Comparison of ENCODE assay signal across 8 mouse cellular contexts in the genomic region with DNA sequence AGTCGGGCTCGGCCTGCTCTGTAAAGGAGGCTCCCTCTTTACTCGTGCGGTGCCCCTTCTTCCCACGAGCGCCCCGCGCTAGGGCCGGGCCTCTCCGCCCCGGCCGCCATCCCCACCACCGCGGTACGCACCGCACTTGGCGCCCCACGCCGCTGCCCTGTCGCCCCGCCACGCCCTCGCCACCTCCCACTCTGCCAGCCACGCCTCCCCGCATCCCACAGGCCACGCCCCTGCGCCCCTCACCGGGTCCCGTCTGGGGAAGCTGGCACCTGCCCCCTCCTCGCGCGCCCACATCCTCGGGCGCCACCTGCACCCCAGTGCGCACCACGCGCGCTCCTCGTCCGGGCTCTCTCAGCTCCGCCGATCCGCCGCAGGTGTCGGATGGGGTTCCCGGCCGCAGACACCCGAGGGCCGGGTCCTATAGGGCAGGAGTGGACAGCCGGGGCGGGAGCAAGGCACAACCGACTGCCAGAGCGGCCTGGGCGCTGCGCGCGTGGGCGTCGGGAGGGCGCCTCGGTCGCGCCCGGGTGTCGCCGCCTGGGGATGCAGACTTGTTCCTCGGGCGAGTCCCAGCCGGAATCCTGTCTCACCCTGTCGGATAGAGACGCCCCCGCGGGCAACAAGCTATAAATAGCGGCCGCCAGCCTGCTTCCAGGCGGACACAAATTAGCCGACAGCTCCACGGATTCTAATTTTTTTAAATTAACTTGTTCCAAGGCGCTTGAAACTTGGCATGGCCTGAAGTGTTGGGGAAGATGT. TPM values are rescaled to one million over a fixed set of nuclear protein-coding genes. Genes with fewer than 3 reads are reported as not detected.
DNase-seq lines count a peak whose midpoint lies in the region; ATAC-seq and TF ChIP-seq lines count a peak whose summit lies in the region.

A gene (minus strand): TSS at position 538 of the 759 bp plus-strand sequence.

- no peaks in the 10 kb centered on the region for H3K9me3 ChIP-seq in embryonic facial prominence, embryonic 10.5 days
- H3K9me3 ChIP-seq in heart, embryonic 14.5 days (ENCODE audit: control insufficient read depth, low read length): no peaks in the 10 kb centered on the region
- no peaks in the 10 kb centered on the region for H3K9me3 ChIP-seq in midbrain, postnatal 0 days (ENCODE audit: low read length)

- ATAC-seq in heart, embryonic 14.5 days (ENCODE audit: insufficient number of reproducible peaks, insufficient read depth, low FRiP score, low read depth): peak; percentile 67
- ATAC-seq in midbrain, postnatal 0 days (ENCODE audit: low FRiP score): peak; percentile 34; the same call in 1 of the 2 replicates

- H3K4me2 ChIP-seq in heart, embryonic 14.5 days (ENCODE audit: low read length): peak within 1 kb of the TSS; percentile 78
- H3K4me2 ChIP-seq in midbrain, postnatal 0 days (ENCODE audit: low read depth, low read length, poor library complexity, severe bottlenecking): peak within 1 kb of the TSS; percentile 92

- DNase-seq in left cerebral cortex, adult 18-20 months (ENCODE audit: low spot score in 2 of 2): peak; percentile 4 to 33
- no peak for DNase-seq in left cerebral cortex, adult 11 months (ENCODE audit: low spot score)
- peak; percentile 71 for DNase-seq in embryonic facial prominence, embryonic 10.5 days (ENCODE audit: low spot score)
- DNase-seq in left cerebral cortex, postnatal 14 days (ENCODE audit: low spot score in 2 of 2): peak; percentile 14 to 24
- DNase-seq in midbrain, postnatal 0 days (ENCODE audit: low spot score): no peak
- peak; percentile 81 for DNase-seq in thymus, postnatal 0 days (ENCODE audit: low spot score)
- no peak for DNase-seq in adrenal gland, adult (ENCODE audit: inconsistent age in 2 of 2, low spot score in 1 of 2)

- peak within 1 kb of the TSS; percentile 77 for H3K9ac ChIP-seq in heart, embryonic 14.5 days (ENCODE audit: low read length)
- H3K9ac ChIP-seq in midbrain, postnatal 0 days (replicated peaks; ENCODE audit: low read length, poor library complexity, severe bottlenecking): peak within 1 kb of the TSS; percentile 8; the same call in 1 of the 2 replicates

- intact Hi-C loops in left cerebral cortex, postnatal 14 days (cut with DNase I): loop anchor here (5.0 kb wide), 1 partner anchor 90 kb away; no protein-coding TSS in a partner anchor

- under 1% methylated on average over 79 of the region's 79 CpGs for WGBS in embryonic facial prominence, embryonic 10.5 days
- under 1% methylated on average over 74 of the region's 79 CpGs for WGBS in heart, embryonic 14.5 days
- WGBS in midbrain, postnatal 0 days: 2% methylated on average over 63 of the region's 79 CpGs

- peaks cover 13% of the 10 kb centered on the region for H3K4me1 ChIP-seq in embryonic facial prominence, embryonic 10.5 days
- peaks cover 4% of the 10 kb centered on the region in 2 experiments; a peak in 1 of 4 replicates for H3K4me1 ChIP-seq in heart, embryonic 14.5 days (ENCODE audit: control insufficient read depth in 2 of 2, insufficient read depth in 2 of 2, low read length in 2 of 2)
- H3K4me1 ChIP-seq in midbrain, postnatal 0 days (ENCODE audit: insufficient read depth, low read length): no peaks in the 10 kb centered on the region

- peak within 1 kb of the TSS; percentile 71 for H3K4me3 ChIP-seq in embryonic facial prominence, embryonic 10.5 days
- H3K4me3 ChIP-seq in heart, embryonic 14.5 days (ENCODE audit: control insufficient read depth in 1 of 2, insufficient read depth in 1 of 2, low read depth in 1 of 2, low read length in 2 of 2): peak within 1 kb of the TSS; percentile 65 to 70
- H3K4me3 ChIP-seq in midbrain, postnatal 0 days (ENCODE audit: low read depth, low read length): peak within 1 kb of the TSS; percentile 52

- no peaks in the 10 kb centered on the region for H3K36me3 ChIP-seq in embryonic facial prominence, embryonic 10.5 days (replicated peaks)
- no peaks in the 10 kb centered on the region for H3K36me3 ChIP-seq in heart, embryonic 14.5 days (ENCODE audit: control insufficient read depth, insufficient read depth, low read length)
- no peaks in the 10 kb centered on the region for H3K36me3 ChIP-seq in midbrain, postnatal 0 days (ENCODE audit: insufficient read depth, low read length)

- peaks cover 61% of the 10 kb centered on the region for H3K27me3 ChIP-seq in embryonic facial prominence, embryonic 10.5 days (replicated peaks; ENCODE audit: low read depth, poor library complexity, severe bottlenecking)
- H3K27me3 ChIP-seq in heart, embryonic 14.5 days (ENCODE audit: control insufficient read depth, insufficient read depth, low read length): peaks cover 38% of the 10 kb centered on the region
- peaks cover 38% of the 10 kb centered on the region for H3K27me3 ChIP-seq in midbrain, postnatal 0 days (ENCODE audit: insufficient read depth, low read length)

- TF ChIP-seq CTCF in midbrain, postnatal 0 days (IDR thresholded peaks at IDR 0.05): no peak

- H3K27ac ChIP-seq in embryonic facial prominence, embryonic 10.5 days (replicated peaks): no peak within 1 kb of the TSS; the same call in 1 of the 2 replicates
- peak within 1 kb of the TSS; percentile 58 to 64 for H3K27ac ChIP-seq in heart, embryonic 14.5 days (replicated peaks in 1 of 2; ENCODE audit: control insufficient read depth in 1 of 2, insufficient read depth in 1 of 2, low read depth in 2 of 2, low read length in 2 of 2)
- no peak within 1 kb of the TSS for H3K27ac ChIP-seq in midbrain, postnatal 0 days (ENCODE audit: low read depth, low read length)

RNA-seq across cellular contexts. Expression of the gene that starts here (rescaled TPM):
- total RNA-seq in left cerebral cortex, adult 18-20 months (2021): under 1 TPM; 0.12 to 0.26 TPM
- 0.14 and 0.15 TPM in 2 replicates for polyA plus RNA-seq in embryonic facial prominence, embryonic 10.5 days (2016; fragmentation: Nextera tagmentation; extraction: Ambion mirVana)
- 34.1 and 37.6 TPM in 2 replicates for polyA plus RNA-seq in heart, embryonic 14.5 days (2014; fragmentation: Nextera tagmentation; extraction: Ambion mirVana)
- total RNA-seq in left cerebral cortex, postnatal 14 days (2021): under 1 TPM; 0.15 to 0.44 TPM
- total RNA-seq in midbrain, postnatal 0 days (2014; rRNA removed): 0.05 and 0.09 TPM in 2 replicates
- polyA plus RNA-seq in midbrain, postnatal 0 days (2015; fragmentation: Nextera tagmentation; extraction: Ambion mirVana): 0.31 and 0.62 TPM in 2 replicates
- polyA plus RNA-seq in thymus, postnatal 0 days (2015; fragmentation: Nextera tagmentation; extraction: Ambion mirVana): 0.10 and 0.14 TPM in 2 replicates

Comparison
In these comparisons a context has a peak if more than half of its experiments do, and no peak if none do; other contexts are left out.
1. RNA of the gene that starts here (polyA plus RNA-seq): 34.1 to 37.6 TPM in heart, embryonic 14.5 days; 0.31 to 0.62 TPM in midbrain, postnatal 0 days, 0.10 to 0.14 TPM in thymus, postnatal 0 days and 0.14 to 0.15 TPM in embryonic facial prominence, embryonic 10.5 days; every median in the first group is over 10 times any median in the second.
2. Peak in DNase-seq in left cerebral cortex, adult 18-20 months; RNA of the gene not detected or under 1 TPM.
3. Peak in DNase-seq and H3K4me3 ChIP-seq in embryonic facial prominence, embryonic 10.5 days; RNA of the gene not detected or under 1 TPM.
4. Peak in DNase-seq in left cerebral cortex, postnatal 14 days; RNA of the gene not detected or under 1 TPM.
5. Peak in ATAC-seq, H3K4me3 ChIP-seq, H3K9ac ChIP-seq and H3K4me2 ChIP-seq in midbrain, postnatal 0 days; RNA of the gene not detected or under 1 TPM.
6. Peak in DNase-seq in thymus, postnatal 0 days; RNA of the gene not detected or under 1 TPM.
7. H3K27ac ChIP-seq: peak in heart, embryonic 14.5 days (2 of 2); none in embryonic facial prominence, embryonic 10.5 days (single experiment) and midbrain, postnatal 0 days (single experiment).
8. Peak in every context shown above with its lines, with median percentiles within 50 percentile points of each other: H3K4me3 ChIP-seq.